ENCODE assay signal across 32 mouse cellular contexts in the genomic region with DNA sequence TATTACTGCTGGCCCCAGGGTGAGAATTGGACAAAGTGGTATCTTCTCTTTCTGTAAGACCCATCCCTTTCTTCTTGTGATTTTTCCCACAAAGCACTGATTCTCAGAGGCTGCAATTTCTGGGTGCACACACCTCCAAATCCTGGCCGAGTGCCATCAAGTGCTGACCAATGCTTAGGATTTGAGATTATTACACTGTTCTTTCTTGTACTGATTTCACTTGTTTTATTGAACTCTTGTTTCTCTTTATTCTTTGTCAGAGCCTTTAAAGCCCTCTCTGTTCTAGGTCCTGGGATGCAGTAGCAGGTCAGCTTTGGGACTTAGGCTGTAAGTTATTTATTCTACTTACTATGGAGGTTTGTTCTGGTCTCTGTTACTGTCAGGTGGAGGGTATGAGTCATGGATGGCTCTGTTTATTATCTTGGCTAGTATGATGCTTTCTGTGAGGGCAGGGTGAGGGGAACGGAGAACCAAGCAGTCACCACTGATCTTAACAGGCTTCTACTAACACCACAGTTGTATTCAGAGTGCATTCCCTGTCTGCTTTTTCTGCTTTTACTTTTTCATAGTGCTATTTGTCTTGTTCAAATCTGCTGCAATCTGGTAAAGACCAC.
DNase-seq lines count a peak whose midpoint lies in the region; ATAC-seq and TF ChIP-seq lines count a peak whose summit lies in the region.
"Had no signal": no experiment of that assay in that cellular context is flagged by ENCODE, and none has a peak within 500 bp of the region (broad histone marks: within the 10 kb centered on the region; RNA-seq: fewer than 3 reads in every experiment).

No protein-coding gene starts in this region.

- no peak overlapping the region for H3K4me3 ChIP-seq in heart, embryonic 16.5 days (ENCODE audit: low read length)
- no peak overlapping the region for H3K4me3 ChIP-seq in MEL (ENCODE audit: control insufficient read depth in 1 of 2, insufficient read depth in 1 of 2, low read depth in 2 of 2, low read length in 2 of 2)
- H3K4me3 ChIP-seq in stomach, embryonic 16.5 days (replicated peaks; ENCODE audit: low read length): no peak overlapping the region
- H3K4me3 ChIP-seq: embryonic facial prominence, embryonic 13.5 days; gastrocnemius, adult 2 months; heart, embryonic 10.5 days; intestine, embryonic 15.5 days; limb, embryonic 10.5 days; limb, embryonic 15.5 days; liver, embryonic 13.5 days had no signal

- no peak overlapping the region for H3K9ac ChIP-seq in heart, embryonic 16.5 days (ENCODE audit: low read length)
- no peak overlapping the region for H3K9ac ChIP-seq in MEL (ENCODE audit: control insufficient read depth, low read depth, low read length, poor library complexity, severe bottlenecking)
- H3K9ac ChIP-seq in stomach, embryonic 16.5 days (ENCODE audit: low read length): no peak overlapping the region
- H3K9ac ChIP-seq: embryonic facial prominence, embryonic 13.5 days; intestine, embryonic 15.5 days; limb, embryonic 15.5 days; liver, embryonic 13.5 days had no signal

- TF ChIP-seq RAD21 in MEL (IDR thresholded peaks at IDR 0.05; ENCODE audit: low read depth, low read length): no peak

- no peak overlapping the region for H3K4me2 ChIP-seq in heart, embryonic 16.5 days (ENCODE audit: low read depth, low read length)
- no peak overlapping the region for H3K4me2 ChIP-seq in stomach, embryonic 16.5 days (ENCODE audit: low read depth, low read length)
- H3K4me2 ChIP-seq: embryonic facial prominence, embryonic 13.5 days; intestine, embryonic 15.5 days; limb, embryonic 15.5 days; liver, embryonic 13.5 days had no signal

- WGBS in heart, embryonic 16.5 days: 40% methylated on average over 2 of the region's 2 CpGs
- WGBS in stomach, embryonic 16.5 days: 62% methylated on average over 2 of the region's 2 CpGs

- H3K4me1 ChIP-seq in heart, embryonic 16.5 days (ENCODE audit: control insufficient read depth, insufficient read depth, low read length): 0 out of 2 replicates have a peak, but pooled peaks cover 2% of the 10 kb centered on the region
- peaks cover 0 to 2% of the 10 kb centered on the region in 2 experiments; a peak in 2 of 4 replicates for H3K4me1 ChIP-seq in MEL (ENCODE audit: control insufficient read depth in 1 of 2, insufficient read depth in 2 of 2, low read length in 2 of 2)
- no peaks in the 10 kb centered on the region for H3K4me1 ChIP-seq in stomach, embryonic 16.5 days (ENCODE audit: control insufficient read depth, insufficient read depth, low read length)
- H3K4me1 ChIP-seq: embryonic facial prominence, embryonic 13.5 days; intestine, embryonic 15.5 days; limb, embryonic 10.5 days; limb, embryonic 15.5 days; liver, embryonic 13.5 days had no signal

- no peak overlapping the region for H3K27ac ChIP-seq in heart, embryonic 16.5 days (ENCODE audit: low read length)
- H3K27ac ChIP-seq in MEL (ENCODE audit: control insufficient read depth, low read depth, low read length): no peak overlapping the region
- H3K27ac ChIP-seq in stomach, embryonic 16.5 days (ENCODE audit: low read length): no peak overlapping the region
- H3K27ac ChIP-seq: embryonic facial prominence, embryonic 13.5 days; gastrocnemius, adult 2 months; heart, embryonic 10.5 days; intestine, embryonic 15.5 days; kidney, postnatal 0 days; limb, embryonic 10.5 days; limb, embryonic 15.5 days; liver, embryonic 13.5 days; macrophage had no signal

- no peaks in the 10 kb centered on the region for H3K36me3 ChIP-seq in heart, embryonic 16.5 days (ENCODE audit: control insufficient read depth, insufficient read depth)
- peaks cover 0 to 8% of the 10 kb centered on the region in 2 experiments; a peak in 2 of 4 replicates for H3K36me3 ChIP-seq in MEL (ENCODE audit: control insufficient read depth in 1 of 2, insufficient read depth in 2 of 2, low read length in 2 of 2)
- peaks cover 4% of the 10 kb centered on the region; the same call in 1 of the 2 replicates for H3K36me3 ChIP-seq in stomach, embryonic 16.5 days (ENCODE audit: control insufficient read depth, insufficient read depth, low read length)
- H3K36me3 ChIP-seq: intestine, embryonic 15.5 days had no signal

- no peaks in the 10 kb centered on the region for H3K9me3 ChIP-seq in heart, embryonic 16.5 days (replicated peaks; ENCODE audit: control insufficient read depth, low read length)
- no peaks in the 10 kb centered on the region for H3K9me3 ChIP-seq in MEL (replicated peaks; ENCODE audit: insufficient read depth, low read length)
- no peaks in the 10 kb centered on the region for H3K9me3 ChIP-seq in stomach, embryonic 16.5 days (replicated peaks; ENCODE audit: control insufficient read depth, low read length)
- H3K9me3 ChIP-seq: embryonic facial prominence, embryonic 13.5 days; heart, embryonic 10.5 days; intestine, embryonic 15.5 days; limb, embryonic 10.5 days; limb, embryonic 15.5 days; liver, embryonic 13.5 days had no signal

- no peaks in the 10 kb centered on the region for H3K27me3 ChIP-seq in heart, embryonic 16.5 days (ENCODE audit: control insufficient read depth, insufficient read depth, low read length)
- H3K27me3 ChIP-seq in MEL (ENCODE audit: control insufficient read depth in 1 of 2, insufficient read depth in 2 of 2, low read length in 2 of 2): no peaks in the 10 kb centered on the region
- H3K27me3 ChIP-seq in stomach, embryonic 16.5 days (ENCODE audit: control insufficient read depth, insufficient read depth, low read length): no peaks in the 10 kb centered on the region
- H3K27me3 ChIP-seq: embryonic facial prominence, embryonic 13.5 days; intestine, embryonic 15.5 days; limb, embryonic 15.5 days; liver, embryonic 13.5 days had no signal

- peak; percentile 67; the same call in 1 of the 2 replicates for ATAC-seq in heart, embryonic 16.5 days (replicated peaks; ENCODE audit: extremely low read depth, insufficient read depth, low FRiP score)
- peak; percentile 58; the same call in 1 of the 2 replicates for ATAC-seq in stomach, embryonic 16.5 days (ENCODE audit: insufficient read depth, low FRiP score)
- ATAC-seq: forebrain, embryonic 16.5 days; hindbrain, embryonic 16.5 days; intestine, embryonic 15.5 days; lung, postnatal 0 days had no signal

- intact Hi-C loops in heart, postnatal 14 days (cut with DNase I): no loop called here

- H3K79me2 ChIP-seq in MEL (ENCODE audit: control insufficient read depth, insufficient read depth, low read length, poor library complexity): no peaks in the 10 kb centered on the region

- no peak for TF ChIP-seq CTCF in MEL (IDR thresholded peaks at IDR 0.05 in 2 of 3, conservative IDR thresholded peaks at IDR 0.05 in 1 of 3; ENCODE audit: control insufficient read depth in 1 of 3, insufficient read depth in 1 of 3, low read depth in 2 of 3, low read length in 3 of 3, poor library complexity in 1 of 3, severe bottlenecking in 1 of 3)

- peak; percentile 53 for DNase-seq in heart, adult 11 months
- DNase-seq in heart, postnatal 14 days: no peak
- no peak for DNase-seq in heart, adult 18-20 months
- DNase-seq in MEL (ENCODE audit: low read depth, low spot score): peak; percentile 65
- no peak for DNase-seq in cerebellum, adult 9-11 months
- no peak for DNase-seq in left cerebral cortex, adult 18-20 months (ENCODE audit: low spot score in 2 of 2)
- DNase-seq: adrenal gland, adult 2 months; adrenal gland, postnatal 36 days; B cell, adult 2 months; cerebellum, adult 2 months; gastrocnemius, adult 2 months; gastrocnemius, postnatal 36 days; kidney, adult 8-10 months; kidney, postnatal 4 days; layer of hippocampus, postnatal 36 days; liver, embryonic 13.5 days; lung, adult 18-20 months; midbrain, embryonic 14.5 days; right cerebral cortex, postnatal 14 days; thymus, postnatal 25 days had no signal

- TF ChIP-seq POLR2A in MEL (IDR thresholded peaks at IDR 0.05; ENCODE audit: control insufficient read depth in 1 of 2, insufficient read depth in 1 of 2, low read depth in 1 of 2, low read length in 2 of 2, poor library complexity in 1 of 2): no peak

- TF ChIP-seq EP300 in MEL (IDR thresholded peaks at IDR 0.05; ENCODE audit: low read depth in 1 of 2, low read length in 2 of 2): no peak; a peak in 1 of 4 replicates

TF ChIP-seq in MEL, 35 proteins besides CTCF, POLR2A, EP300 and RAD21:
- no peak for TF ChIP-seq MYC (IDR thresholded peaks at IDR 0.05; ENCODE audit: low read depth, low read length)
- TF ChIP-seq MAZ (IDR thresholded peaks at IDR 0.05; ENCODE audit: low read depth, low read length): no peak
- no peak for TF ChIP-seq MAX (IDR thresholded peaks at IDR 0.05; ENCODE audit: low read length)
- no peak for TF ChIP-seq ZC3H11A (IDR thresholded peaks at IDR 0.05; ENCODE audit: low read depth, low read length)
- no peak for TF ChIP-seq POLR2AphosphoS5 (IDR thresholded peaks at IDR 0.05; ENCODE audit: borderline replicate concordance, low read depth, low read length)
- no peak for TF ChIP-seq JUND (IDR thresholded peaks at IDR 0.05; ENCODE audit: low read depth, low read length)
- no peak for TF ChIP-seq ZMIZ1 (IDR thresholded peaks at IDR 0.05; ENCODE audit: low read depth, low read length)
- TF ChIP-seq GABPA (IDR thresholded peaks at IDR 0.05; ENCODE audit: low read depth, low read length): no peak
- no peak for TF ChIP-seq ZKSCAN1 (IDR thresholded peaks at IDR 0.05; ENCODE audit: low read depth, low read length)
- no peak for TF ChIP-seq MAFK (IDR thresholded peaks at IDR 0.05; ENCODE audit: borderline replicate concordance, low read depth, low read length)
- no peak for TF ChIP-seq GATA1 (IDR thresholded peaks at IDR 0.05; ENCODE audit: low read depth, low read length)
- no peak for TF ChIP-seq NELFE (IDR thresholded peaks at IDR 0.05; ENCODE audit: low read depth, low read length)
- no peak for TF ChIP-seq RCOR1 (IDR thresholded peaks at IDR 0.05; ENCODE audit: low read depth, low read length)
- no peak for TF ChIP-seq UBTF (IDR thresholded peaks at IDR 0.05; ENCODE audit: borderline replicate concordance, insufficient read depth, low read depth, low read length)
- TF ChIP-seq KAT2A (conservative IDR thresholded peaks at IDR 0.05; ENCODE audit: low read depth, low read length): no peak
- TF ChIP-seq SMC3 (IDR thresholded peaks at IDR 0.05; ENCODE audit: low read depth, low read length): no peak
- TF ChIP-seq MXI1 (IDR thresholded peaks at IDR 0.05; ENCODE audit: low read depth, low read length): no peak
- TF ChIP-seq BHLHE40 (IDR thresholded peaks at IDR 0.05; ENCODE audit: borderline replicate concordance, low read depth, low read length): no peak
- no peak for TF ChIP-seq MYB (IDR thresholded peaks at IDR 0.05; ENCODE audit: low read depth, low read length)
- TF ChIP-seq TAL1 (IDR thresholded peaks at IDR 0.05; ENCODE audit: low read length): no peak

Comparison
In these comparisons a context has a peak if more than half of its experiments do, and no peak if none do; other contexts are left out.
1. DNase-seq: peak in heart, adult 11 months (single experiment) and MEL (single experiment); none in heart, postnatal 14 days (0 of 2), heart, adult 18-20 months (0 of 2), cerebellum, adult 9-11 months (single experiment) and left cerebral cortex, adult 18-20 months (0 of 2).